In genomic region chr4:41759656-41760287, GRCm38 (mm10) we compare ENCODE assay signal across 9 mouse cellular contexts. TPM values are rescaled to one million over a fixed set of nuclear protein-coding genes. Genes with fewer than 3 reads are reported as not detected.
DNase-seq lines count a peak whose midpoint lies in the region; ATAC-seq lines count a peak whose summit lies in the region.
"Had no signal": no experiment of that assay in that cellular context is flagged by ENCODE, and none has a peak within 500 bp of the region (broad histone marks: within the 10 kb centered on the region; RNA-seq: fewer than 3 reads in every experiment).

No protein-coding gene starts in this region.

- H3K4me3 ChIP-seq in heart, embryonic 12.5 days = peak overlapping the region; percentile 49
- peak overlapping the region; percentile 65 for H3K4me3 ChIP-seq in embryonic facial prominence, embryonic 10.5 days
- H3K4me3 ChIP-seq in hindbrain, embryonic 16.5 days (ENCODE audit: low read length) = peak overlapping the region; percentile 34
- H3K4me3 ChIP-seq in midbrain, embryonic 11.5 days (ENCODE audit: low read depth, low read length) = peak overlapping the region; percentile 30

- WGBS in heart, embryonic 12.5 days = 12% methylated on average over 6 of the region's 6 CpGs
- WGBS in embryonic facial prominence, embryonic 10.5 days = 34% methylated on average over 6 of the region's 6 CpGs
- WGBS in hindbrain, embryonic 16.5 days = 44% methylated on average over 6 of the region's 6 CpGs
- WGBS in midbrain, embryonic 11.5 days = 35% methylated on average over 6 of the region's 6 CpGs

- no peaks in the 10 kb centered on the region for H3K27me3 ChIP-seq in heart, embryonic 12.5 days (replicated peaks)
- H3K27me3 ChIP-seq in embryonic facial prominence, embryonic 10.5 days (replicated peaks; ENCODE audit: low read depth, poor library complexity, severe bottlenecking) = no peaks in the 10 kb centered on the region
- no peaks in the 10 kb centered on the region for H3K27me3 ChIP-seq in hindbrain, embryonic 16.5 days (replicated peaks; ENCODE audit: control insufficient read depth, insufficient read depth, low read length)
- no peaks in the 10 kb centered on the region for H3K27me3 ChIP-seq in midbrain, embryonic 11.5 days (ENCODE audit: control insufficient read depth, insufficient read depth, low read length)
- H3K27me3 ChIP-seq: Patski had no signal

- peaks cover 22% of the 10 kb centered on the region for H3K36me3 ChIP-seq in heart, embryonic 12.5 days
- H3K36me3 ChIP-seq in embryonic facial prominence, embryonic 10.5 days (replicated peaks) = peaks cover 19% of the 10 kb centered on the region
- H3K36me3 ChIP-seq in hindbrain, embryonic 16.5 days (ENCODE audit: control insufficient read depth, insufficient read depth, low read length) = no peaks in the 10 kb centered on the region
- no peaks in the 10 kb centered on the region for H3K36me3 ChIP-seq in midbrain, embryonic 11.5 days (ENCODE audit: control insufficient read depth, insufficient read depth, low read length)

- ATAC-seq in heart, embryonic 12.5 days (ENCODE audit: insufficient number of reproducible peaks, low FRiP score) = peak; percentile 5
- ATAC-seq in hindbrain, embryonic 16.5 days = no peak
- ATAC-seq in midbrain, embryonic 11.5 days (ENCODE audit: low FRiP score) = no peak

- intact Hi-C loops in gastrocnemius, postnatal 14 days (cut with DNase I; ENCODE audit: low total_unique reads) = no loop called here

- DNase-seq in heart, adult 18-20 months = no peak
- DNase-seq in embryonic facial prominence, embryonic 10.5 days (ENCODE audit: low spot score) = no peak
- no peak for DNase-seq in midbrain, embryonic 11.5 days (ENCODE audit: low spot score, missing footprints)
- DNase-seq in gastrocnemius, postnatal 14 days = no peak
- no peak for DNase-seq in urinary bladder, adult 18-20 months (ENCODE audit: low spot score in 2 of 2)
- DNase-seq in thymus, adult 18-20 months = no peak

- peak overlapping the region; percentile 67 for H3K9ac ChIP-seq in heart, embryonic 12.5 days
- H3K9ac ChIP-seq in hindbrain, embryonic 16.5 days (ENCODE audit: low read depth, low read length) = peak overlapping the region; percentile 57
- H3K9ac ChIP-seq in midbrain, embryonic 11.5 days (ENCODE audit: low read length) = peak overlapping the region; percentile 41; the same call in 1 of the 2 replicates

- H3K4me2 ChIP-seq in heart, embryonic 12.5 days = peak overlapping the region; percentile 81
- H3K4me2 ChIP-seq in hindbrain, embryonic 16.5 days (ENCODE audit: low read length) = peak overlapping the region; percentile 52
- peak overlapping the region; percentile 55 for H3K4me2 ChIP-seq in midbrain, embryonic 11.5 days

- peaks cover 50% of the 10 kb centered on the region for H3K4me1 ChIP-seq in heart, embryonic 12.5 days (replicated peaks)
- peaks cover 62% of the 10 kb centered on the region for H3K4me1 ChIP-seq in embryonic facial prominence, embryonic 10.5 days
- H3K4me1 ChIP-seq in hindbrain, embryonic 16.5 days (ENCODE audit: control insufficient read depth, insufficient read depth, low read depth, low read length) = peaks cover 36% of the 10 kb centered on the region
- H3K4me1 ChIP-seq in midbrain, embryonic 11.5 days (ENCODE audit: control insufficient read depth, insufficient read depth, low read length) = peaks cover 26% of the 10 kb centered on the region

- H3K9me3 ChIP-seq in heart, embryonic 12.5 days (replicated peaks) = no peaks in the 10 kb centered on the region
- H3K9me3 ChIP-seq in embryonic facial prominence, embryonic 10.5 days = no peaks in the 10 kb centered on the region
- no peaks in the 10 kb centered on the region for H3K9me3 ChIP-seq in hindbrain, embryonic 16.5 days (ENCODE audit: control insufficient read depth, low read length)
- H3K9me3 ChIP-seq in midbrain, embryonic 11.5 days (ENCODE audit: control insufficient read depth, low read length) = no peaks in the 10 kb centered on the region

- H3K27ac ChIP-seq in heart, embryonic 12.5 days (ENCODE audit: poor library complexity, severe bottlenecking) = peak overlapping the region; percentile 97
- peak overlapping the region; percentile 89 for H3K27ac ChIP-seq in embryonic facial prominence, embryonic 10.5 days (replicated peaks)
- peak overlapping the region; percentile 57; the same call in 1 of the 2 replicates for H3K27ac ChIP-seq in hindbrain, embryonic 16.5 days (ENCODE audit: low read depth, low read length)
- H3K27ac ChIP-seq in midbrain, embryonic 11.5 days (ENCODE audit: low read depth, low read length) = no peak overlapping the region; the same call in 1 of the 2 replicates

RNA-seq across cellular contexts. Expression of gene Sigmar1, which starts 3.8 kb away (rescaled TPM):
- polyA plus RNA-seq in heart, embryonic 12.5 days (2016; fragmentation: Nextera tagmentation; extraction: Ambion mirVana) = 61.2 and 62.1 TPM in 2 replicates
- total RNA-seq in heart, adult 18-20 months (2021) = 10 to 100 TPM; 17.8 to 20.9 TPM
- polyA plus RNA-seq in embryonic facial prominence, embryonic 10.5 days (2016; fragmentation: Nextera tagmentation; extraction: Ambion mirVana) = 87.6 and 91.5 TPM in 2 replicates
- polyA plus RNA-seq in hindbrain, embryonic 16.5 days (2015; fragmentation: Nextera tagmentation; extraction: Ambion mirVana) = 86.8 and 96.3 TPM in 2 replicates
- 67.5 and 70.8 TPM in 2 replicates for polyA plus RNA-seq in midbrain, embryonic 11.5 days (2014; fragmentation: Nextera tagmentation; extraction: Ambion mirVana)
- total RNA-seq in gastrocnemius, postnatal 14 days (2021) = 10 to 100 TPM; 12.0 to 15.6 TPM

RNA-seq across cellular contexts. Expression of gene Galt, which starts 4.7 kb away (rescaled TPM):
- 54.6 and 57.0 TPM in 2 replicates for polyA plus RNA-seq in heart, embryonic 12.5 days (2016; fragmentation: Nextera tagmentation; extraction: Ambion mirVana)
- total RNA-seq in heart, adult 18-20 months (2021) = 10 to 100 TPM; 50.8 to 55.4 TPM
- 31.2 and 34.3 TPM in 2 replicates for polyA plus RNA-seq in embryonic facial prominence, embryonic 10.5 days (2016; fragmentation: Nextera tagmentation; extraction: Ambion mirVana)
- 60.9 and 61.8 TPM in 2 replicates for polyA plus RNA-seq in hindbrain, embryonic 16.5 days (2015; fragmentation: Nextera tagmentation; extraction: Ambion mirVana)
- 19.5 and 19.7 TPM in 2 replicates for polyA plus RNA-seq in midbrain, embryonic 11.5 days (2014; fragmentation: Nextera tagmentation; extraction: Ambion mirVana)
- total RNA-seq in gastrocnemius, postnatal 14 days (2021) = 10 to 100 TPM; 26.5 to 27.0 TPM

RNA-seq across cellular contexts. Expression of gene Ccl27a, which starts 14.3 kb away (rescaled TPM):
- 45.8 and 47.5 TPM in 2 replicates for polyA plus RNA-seq in heart, embryonic 12.5 days (2016; fragmentation: Nextera tagmentation; extraction: Ambion mirVana)
- 10 to 100 TPM; 16.6 to 17.9 TPM for total RNA-seq in heart, adult 18-20 months (2021)
- polyA plus RNA-seq in embryonic facial prominence, embryonic 10.5 days (2016; fragmentation: Nextera tagmentation; extraction: Ambion mirVana) = 41.4 and 43.2 TPM in 2 replicates
- 260 and 276 TPM in 2 replicates for polyA plus RNA-seq in hindbrain, embryonic 16.5 days (2015; fragmentation: Nextera tagmentation; extraction: Ambion mirVana)
- 71.1 and 73.5 TPM in 2 replicates for polyA plus RNA-seq in midbrain, embryonic 11.5 days (2014; fragmentation: Nextera tagmentation; extraction: Ambion mirVana)
- 10 to 100 TPM; 27.3 to 31.4 TPM for total RNA-seq in gastrocnemius, postnatal 14 days (2021)

RNA-seq across cellular contexts. Expression of gene Arid3c, which starts 28.8 kb away (rescaled TPM):
- polyA plus RNA-seq in heart, embryonic 12.5 days (2016; fragmentation: Nextera tagmentation; extraction: Ambion mirVana) = not detected in 2 replicates
- total RNA-seq in heart, adult 18-20 months (2021) = not detected
- polyA plus RNA-seq in embryonic facial prominence, embryonic 10.5 days (2016; fragmentation: Nextera tagmentation; extraction: Ambion mirVana) = 0.50 and 0.86 TPM in 2 replicates
- 0.76 and 0.84 TPM in 2 replicates for polyA plus RNA-seq in hindbrain, embryonic 16.5 days (2015; fragmentation: Nextera tagmentation; extraction: Ambion mirVana)
- polyA plus RNA-seq in midbrain, embryonic 11.5 days (2014; fragmentation: Nextera tagmentation; extraction: Ambion mirVana) = 0.72 and 1.8 TPM in 2 replicates
- not detected for total RNA-seq in gastrocnemius, postnatal 14 days (2021)

RNA-seq across cellular contexts. Expression of gene Dctn3, which starts 36.8 kb away (rescaled TPM):
- 113 and 118 TPM in 2 replicates for polyA plus RNA-seq in heart, embryonic 12.5 days (2016; fragmentation: Nextera tagmentation; extraction: Ambion mirVana)
- total RNA-seq in heart, adult 18-20 months (2021) = 10 to 100 TPM; 70.4 to 79.1 TPM
- 133 and 140 TPM in 2 replicates for polyA plus RNA-seq in embryonic facial prominence, embryonic 10.5 days (2016; fragmentation: Nextera tagmentation; extraction: Ambion mirVana)
- 309 and 323 TPM in 2 replicates for polyA plus RNA-seq in hindbrain, embryonic 16.5 days (2015; fragmentation: Nextera tagmentation; extraction: Ambion mirVana)
- 154 and 155 TPM in 2 replicates for polyA plus RNA-seq in midbrain, embryonic 11.5 days (2014; fragmentation: Nextera tagmentation; extraction: Ambion mirVana)
- total RNA-seq in gastrocnemius, postnatal 14 days (2021) = 10 to 100 TPM; 39.6 to 44.8 TPM
